Mouse (Mus musculus): ENCODE data around the gene Smim4. TPM values are rescaled to one million over a fixed set of nuclear protein-coding genes. Genes with fewer than 3 reads are reported as not detected.

Smim4 gene
- polyA plus RNA-seq, 1 experiment from 2014 or later, result 75.2 TPM

DNA sequence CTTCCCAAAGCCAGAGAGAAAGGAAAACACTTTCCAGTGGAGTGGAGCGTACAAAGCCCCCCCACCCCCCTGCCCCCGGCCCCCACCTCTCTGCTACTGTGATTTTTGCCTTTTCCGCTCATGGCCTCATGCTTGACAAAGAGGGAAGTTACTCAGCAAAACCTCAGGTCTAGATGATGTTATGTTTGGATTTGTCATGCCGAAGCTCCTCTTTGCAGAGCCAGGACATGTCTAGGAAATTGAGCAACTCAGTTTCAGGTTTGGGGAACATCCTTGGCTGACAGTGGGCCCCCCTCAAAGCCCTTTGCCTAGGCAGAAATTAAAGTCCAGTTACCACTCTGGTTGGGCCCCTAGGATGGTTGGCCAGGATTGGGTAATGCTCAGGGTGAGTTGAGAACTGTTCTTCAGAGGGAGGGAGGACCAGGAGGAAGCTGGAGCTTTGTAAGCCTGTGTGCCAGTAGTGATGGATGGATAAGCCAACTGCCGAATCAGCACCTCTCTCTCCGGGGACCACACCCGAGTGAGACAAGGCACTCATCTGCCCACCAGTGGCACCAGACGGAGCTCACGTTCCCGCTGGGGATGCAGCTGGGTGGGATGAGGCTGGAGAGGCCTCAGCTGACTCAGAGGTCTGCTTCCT, 37.4 kb upstream of the Smim4 start:
- Histone ChIP-seq H3K4me2 (peak overlapping the region; percentile 44), H3K9me3 (no peaks in the 10 kb centered on the region), H3K27me3 (no peaks in the 10 kb centered on the region), H3K4me1 (no peaks in the 10 kb centered on the region; the same call in 1 of the 2 replicates), H3K36me3 (peaks cover 14% of the 10 kb centered on the region), H3K4me3 (peak overlapping the region; percentile 29), H3K9ac (0 out of 2 replicates have a peak overlapping the region, but pooled peaks have one; percentile 2), H3K27ac (no peak overlapping the region)
- WGBS, result 34% methylated on average over 10 of the region's 10 CpGs
- no peak for ATAC-seq (ENCODE audit: borderline replicate concordance, extremely low read depth, low FRiP score, low TSS enrichment)

DNA sequence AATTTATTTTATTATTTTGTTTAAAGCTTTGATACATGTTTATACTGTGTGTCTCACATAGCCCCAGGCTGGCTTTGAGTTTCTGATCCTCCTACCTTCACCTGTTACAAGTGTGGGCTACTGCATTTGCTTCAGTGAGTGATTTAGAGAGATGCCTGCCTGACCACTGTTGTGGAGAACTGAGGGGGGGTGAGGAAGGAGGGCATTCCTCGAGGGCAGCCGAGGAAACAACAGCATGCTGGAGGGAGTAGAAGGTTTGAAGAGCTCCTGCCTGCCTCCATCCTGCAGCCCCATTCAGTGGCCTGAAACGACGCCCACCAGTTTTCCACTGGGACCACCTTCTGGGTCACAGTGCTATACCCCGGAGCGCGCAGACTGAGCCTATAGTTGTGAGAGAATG, 36.7 kb upstream of the Smim4 start:
- peaks cover 7% of the 10 kb centered on the region; the same call in 1 of the 2 replicates for H3K36me3 ChIP-seq
- H3K27me3 ChIP-seq, result no peaks in the 10 kb centered on the region
- no peaks in the 10 kb centered on the region for H3K9me3 ChIP-seq
- WGBS, result 61% methylated on average over 7 of the region's 7 CpGs
- no peak overlapping the region for H3K4me3 ChIP-seq
- ATAC-seq (ENCODE audit: borderline replicate concordance, extremely low read depth, low FRiP score, low TSS enrichment), result no peak
- H3K9ac ChIP-seq, result no peak overlapping the region
- no peaks in the 10 kb centered on the region; the same call in 1 of the 2 replicates for H3K4me1 ChIP-seq
- H3K27ac ChIP-seq, result no peak overlapping the region
- H3K4me2 ChIP-seq, result no peak overlapping the region

DNA sequence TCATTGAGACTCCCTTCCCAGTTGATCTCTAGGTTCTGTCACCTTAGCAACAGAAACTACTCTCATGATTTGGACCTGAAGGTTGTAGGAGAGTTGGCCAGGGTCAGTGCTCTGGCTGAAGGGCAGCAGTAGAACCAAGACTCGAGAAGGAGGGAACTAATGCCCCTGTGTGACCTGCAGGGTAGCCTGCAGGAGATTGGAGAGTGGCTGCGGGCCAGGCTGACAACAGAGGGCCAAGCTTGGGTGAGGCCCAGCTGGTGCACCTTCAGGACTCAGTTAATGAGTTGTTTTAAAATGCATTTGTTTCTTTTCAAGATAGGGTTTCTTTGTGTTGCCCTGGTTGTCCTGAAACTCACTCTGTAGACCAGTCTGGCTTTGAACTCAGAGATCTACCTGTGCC, 36.3 kb upstream of the Smim4 start:
- Histone ChIP-seq H3K27ac (no peak overlapping the region), H3K9me3 (no peaks in the 10 kb centered on the region), H3K9ac (no peak overlapping the region), H3K4me3 (no peak overlapping the region), H3K36me3 (peaks cover 3% of the 10 kb centered on the region; the same call in 1 of the 2 replicates), H3K4me2 (no peak overlapping the region), H3K4me1 (no peaks in the 10 kb centered on the region; the same call in 1 of the 2 replicates), H3K27me3 (no peaks in the 10 kb centered on the region)
- 58% methylated on average over 2 of the region's 2 CpGs for WGBS
- ATAC-seq (ENCODE audit: borderline replicate concordance, extremely low read depth, low FRiP score, low TSS enrichment), result no peak

DNA sequence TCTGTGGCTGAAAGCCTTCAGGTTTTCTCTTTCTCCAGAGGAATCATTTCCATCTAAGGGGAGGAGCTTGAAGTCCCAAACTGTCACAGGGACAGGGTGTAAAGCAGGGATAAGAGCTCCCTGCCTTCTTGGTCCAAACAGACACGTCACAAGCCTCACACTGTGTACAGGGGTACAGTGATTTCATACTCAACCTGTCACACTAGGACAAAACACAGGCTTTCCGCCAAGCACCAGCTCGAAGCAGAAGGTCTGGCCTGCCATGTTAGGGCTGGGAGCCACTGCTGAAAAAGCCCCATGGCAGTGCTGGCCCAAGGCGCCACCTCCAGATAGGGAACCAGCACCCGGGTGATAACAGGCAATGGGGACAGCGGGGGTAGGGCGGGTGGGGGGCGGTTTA, 35.3 kb upstream of the Smim4 start:
- Histone ChIP-seq H3K4me2 (no peak overlapping the region), H3K27ac (no peak overlapping the region), H3K9me3 (no peaks in the 10 kb centered on the region), H3K4me3 (no peak overlapping the region), H3K4me1 (no peaks in the 10 kb centered on the region; the same call in 1 of the 2 replicates), H3K9ac (no peak overlapping the region), H3K27me3 (no peaks in the 10 kb centered on the region), H3K36me3 (no peaks in the 10 kb centered on the region)
- ATAC-seq (ENCODE audit: borderline replicate concordance, extremely low read depth, low FRiP score, low TSS enrichment), result no peak
- WGBS, result 66% methylated on average over 8 of the region's 8 CpGs

DNA sequence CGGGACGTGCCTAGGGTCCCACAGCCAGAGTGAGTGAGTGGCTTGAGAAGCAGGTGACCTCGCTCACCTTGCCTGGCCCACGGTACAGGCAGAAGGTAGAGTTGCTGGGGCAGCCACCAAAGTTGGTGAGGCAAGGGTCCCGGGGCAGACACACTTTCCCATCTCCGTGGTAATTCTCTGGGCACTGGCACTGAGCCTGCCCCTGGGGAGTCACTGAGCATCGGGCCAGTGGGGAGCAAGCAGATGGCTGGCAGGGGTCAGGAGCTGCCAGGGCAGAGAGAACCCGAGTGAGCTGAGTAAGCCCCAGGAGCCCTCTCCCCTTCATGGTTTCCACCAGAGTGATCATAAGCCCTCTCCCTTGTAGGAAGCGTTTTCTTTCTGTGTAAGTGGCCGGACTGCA, 32.9 kb upstream of the Smim4 start:
- Histone ChIP-seq H3K4me2 (no peak overlapping the region), H3K27me3 (no peaks in the 10 kb centered on the region), H3K9me3 (no peaks in the 10 kb centered on the region), H3K9ac (no peak overlapping the region), H3K36me3 (no peaks in the 10 kb centered on the region), H3K27ac (no peak overlapping the region), H3K4me3 (no peak overlapping the region), H3K4me1 (no peaks in the 10 kb centered on the region; the same call in 1 of the 2 replicates)
- ATAC-seq (ENCODE audit: borderline replicate concordance, extremely low read depth, low FRiP score, low TSS enrichment), result no peak
- 57% methylated on average over 10 of the region's 10 CpGs for WGBS

DNA sequence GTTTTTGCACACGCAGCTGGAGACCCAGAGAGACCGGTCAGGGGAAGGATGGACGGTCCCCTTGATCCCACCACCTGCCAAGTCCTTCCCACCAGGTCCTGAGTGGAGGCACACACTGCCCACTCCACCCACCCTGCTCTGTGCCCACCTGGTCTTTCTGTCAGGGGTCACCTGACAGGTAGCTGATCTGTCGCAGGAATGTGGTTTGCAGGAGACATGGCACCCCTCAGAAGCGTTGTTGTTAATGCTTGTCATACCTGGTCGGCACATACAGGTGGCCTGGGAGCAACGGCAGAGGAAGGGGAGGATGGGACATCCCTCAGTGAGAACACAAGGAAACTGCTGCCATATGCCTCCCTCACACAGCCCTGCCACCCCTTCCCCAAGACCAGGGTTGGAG, 32.4 kb upstream of the Smim4 start:
- Histone ChIP-seq H3K27ac (no peak overlapping the region), H3K4me3 (no peak overlapping the region), H3K9me3 (no peaks in the 10 kb centered on the region), H3K36me3 (no peaks in the 10 kb centered on the region), H3K4me1 (no peaks in the 10 kb centered on the region; the same call in 1 of the 2 replicates), H3K9ac (no peak overlapping the region), H3K27me3 (no peaks in the 10 kb centered on the region), H3K4me2 (no peak overlapping the region)
- no peak for ATAC-seq (ENCODE audit: borderline replicate concordance, extremely low read depth, low FRiP score, low TSS enrichment)
- 70% methylated on average over 7 of the region's 7 CpGs for WGBS

DNA sequence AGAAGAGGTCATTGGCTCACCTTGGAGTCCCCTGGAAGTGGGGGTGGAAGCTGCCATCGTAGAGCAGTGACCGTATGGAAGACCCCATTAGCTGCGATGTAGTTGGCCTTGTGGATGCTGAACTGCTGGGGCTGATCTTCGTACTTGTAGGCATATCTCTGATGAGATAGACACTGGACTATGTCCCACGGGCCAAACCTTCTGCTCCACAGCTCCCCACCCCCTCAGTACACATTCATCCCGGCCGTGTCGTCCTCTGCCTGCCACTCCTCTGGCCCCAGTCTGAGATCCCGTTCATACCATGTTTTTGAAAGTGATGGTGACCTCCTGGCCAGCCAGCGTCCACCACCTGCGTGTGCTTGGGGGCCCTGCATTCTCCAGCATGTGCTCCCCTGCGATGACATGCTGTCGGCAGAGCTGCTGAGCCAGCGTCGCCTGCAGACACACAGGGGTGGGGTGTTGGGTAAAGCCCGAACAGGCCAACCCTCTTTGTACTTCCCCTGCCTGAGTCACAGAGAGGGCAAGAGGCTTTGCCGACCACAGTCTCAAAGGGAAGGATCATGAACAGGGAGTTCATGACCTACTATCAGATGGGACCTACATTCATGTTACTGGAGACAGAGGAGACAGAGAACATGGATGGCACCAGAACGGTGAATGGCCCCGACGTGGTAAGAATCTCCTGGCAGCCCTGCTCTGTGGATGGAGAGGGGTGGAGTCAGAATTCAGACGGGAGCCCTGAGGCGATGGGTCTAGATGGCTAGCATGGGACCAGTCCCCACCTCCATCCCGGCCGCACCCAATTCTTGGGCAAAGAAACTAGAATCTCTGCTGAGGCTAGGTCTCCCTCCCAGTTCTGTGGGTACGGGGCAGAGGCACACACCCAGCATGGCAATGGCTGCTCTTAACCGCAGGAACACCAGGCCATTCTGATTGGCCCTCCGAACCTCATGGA, 31.7 kb upstream of the Smim4 start:
- H3K27ac ChIP-seq, result no peak overlapping the region
- H3K36me3 ChIP-seq, result no peaks in the 10 kb centered on the region
- H3K4me1 ChIP-seq, result no peaks in the 10 kb centered on the region; the same call in 1 of the 2 replicates
- H3K9ac ChIP-seq, result no peak overlapping the region
- WGBS, result 54% methylated on average over 27 of the region's 27 CpGs
- H3K4me3 ChIP-seq, result no peak overlapping the region
- no peak overlapping the region for H3K4me2 ChIP-seq
- no peaks in the 10 kb centered on the region for H3K27me3 ChIP-seq
- no peaks in the 10 kb centered on the region for H3K9me3 ChIP-seq
- ATAC-seq (ENCODE audit: borderline replicate concordance, extremely low read depth, low FRiP score, low TSS enrichment), result no peak

DNA sequence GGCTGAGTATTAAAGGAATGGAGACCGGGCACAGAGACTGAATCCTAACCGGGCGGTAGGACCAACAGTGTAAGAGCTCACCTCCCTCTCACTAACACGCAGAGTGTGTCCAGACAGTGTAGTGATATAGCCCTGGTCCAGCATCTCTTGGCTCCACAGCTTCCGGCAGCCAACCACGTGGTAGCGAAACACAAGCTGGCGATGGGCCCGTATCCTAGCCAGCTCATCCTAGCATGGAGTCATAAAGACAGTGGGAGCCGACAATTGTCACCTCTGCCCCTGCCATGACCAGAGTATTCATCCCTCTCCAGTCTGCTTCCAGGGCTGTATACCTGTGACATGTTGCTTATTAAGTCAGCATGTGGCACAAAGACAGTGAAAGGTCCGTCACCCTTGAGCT, 16.9 kb upstream of the Smim4 start:
- Histone ChIP-seq H3K4me1 (no peaks in the 10 kb centered on the region), H3K4me2 (no peak overlapping the region), H3K9ac (no peak overlapping the region), H3K9me3 (no peaks in the 10 kb centered on the region), H3K27ac (no peak overlapping the region), H3K27me3 (no peaks in the 10 kb centered on the region), H3K36me3 (peaks cover 26% of the 10 kb centered on the region), H3K4me3 (no peak overlapping the region)
- no peak for ATAC-seq (ENCODE audit: borderline replicate concordance, extremely low read depth, low FRiP score, low TSS enrichment)
- 88% methylated on average over 11 of the region's 11 CpGs for WGBS

DNA sequence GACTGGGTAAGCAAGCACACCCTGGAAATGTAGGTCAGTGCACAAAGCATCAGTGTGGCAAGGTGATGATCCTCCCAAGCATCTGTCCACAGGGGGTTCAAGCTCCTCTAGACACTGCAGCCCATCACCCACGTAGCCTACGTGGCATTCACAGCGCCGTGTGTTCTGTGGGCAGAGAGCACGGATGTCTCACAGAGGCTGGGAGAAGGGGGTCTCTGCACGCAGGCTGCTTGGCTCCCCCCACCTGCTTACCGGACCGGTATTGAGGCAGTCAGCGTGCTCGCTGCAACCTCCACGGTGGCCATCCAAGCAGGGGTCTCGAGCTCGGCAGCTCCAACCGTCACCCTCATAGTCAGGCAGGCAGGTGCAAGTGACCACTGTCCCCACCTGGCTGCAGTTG, 12.3 kb upstream of the Smim4 start:
- Histone ChIP-seq H3K9me3 (no peaks in the 10 kb centered on the region), H3K27ac (no peak overlapping the region), H3K9ac (no peak overlapping the region), H3K4me2 (no peak overlapping the region), H3K4me3 (no peak overlapping the region), H3K36me3 (peaks cover 73% of the 10 kb centered on the region), H3K4me1 (0 out of 2 replicates have a peak, but pooled peaks cover 3% of the 10 kb centered on the region), H3K27me3 (no peaks in the 10 kb centered on the region)
- 92% methylated on average over 14 of the region's 14 CpGs for WGBS
- ATAC-seq (ENCODE audit: borderline replicate concordance, extremely low read depth, low FRiP score, low TSS enrichment), result no peak

DNA sequence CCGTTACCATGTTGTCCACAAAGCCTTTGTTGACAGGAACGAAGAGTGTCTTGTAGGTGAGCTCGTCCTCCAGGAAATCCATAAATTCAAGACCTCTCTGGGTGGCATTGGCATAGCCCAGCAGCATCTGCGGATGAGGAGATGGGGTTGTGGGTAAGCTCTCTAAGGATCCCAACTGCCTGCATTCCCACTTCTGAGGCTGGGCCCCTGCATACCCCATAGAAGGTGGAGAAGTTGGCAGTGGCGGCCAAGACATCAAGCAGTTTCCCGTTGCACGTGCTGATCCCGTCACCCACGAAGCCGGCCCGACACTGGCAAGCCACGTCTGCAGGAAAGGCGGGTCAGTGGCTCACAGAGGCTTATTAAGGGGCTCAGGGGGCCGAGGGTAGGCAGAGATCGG, 11.4 kb upstream of the Smim4 start:
- 0 out of 2 replicates have a peak, but pooled peaks cover 3% of the 10 kb centered on the region for H3K4me1 ChIP-seq
- H3K27ac ChIP-seq, result no peak overlapping the region
- peaks cover 81% of the 10 kb centered on the region for H3K36me3 ChIP-seq
- 90% methylated on average over 15 of the region's 15 CpGs for WGBS
- H3K27me3 ChIP-seq, result no peaks in the 10 kb centered on the region
- no peak overlapping the region for H3K9ac ChIP-seq
- no peak overlapping the region for H3K4me2 ChIP-seq
- ATAC-seq (ENCODE audit: borderline replicate concordance, extremely low read depth, low FRiP score, low TSS enrichment), result no peak
- H3K9me3 ChIP-seq, result no peaks in the 10 kb centered on the region
- no peak overlapping the region for H3K4me3 ChIP-seq

DNA sequence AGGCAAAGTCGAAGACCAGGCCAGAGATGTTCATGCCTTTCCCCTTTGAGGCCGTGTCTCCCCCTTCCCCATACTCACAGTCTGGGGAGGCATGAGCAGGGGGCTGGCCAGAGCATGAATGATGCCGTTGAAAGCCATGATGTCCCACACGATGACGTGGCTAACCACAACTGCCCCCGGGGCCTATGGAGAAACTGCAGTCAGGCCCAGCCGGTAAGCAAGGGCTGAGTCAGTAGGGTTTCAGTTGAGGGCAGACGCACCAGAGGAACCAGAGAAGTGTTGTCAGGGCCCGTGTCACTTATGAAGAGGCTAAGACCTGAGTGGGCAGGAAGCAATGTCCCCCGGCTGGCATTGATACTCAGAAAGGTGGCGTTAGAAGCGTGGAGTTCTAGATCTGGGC, 10.9 kb upstream of the Smim4 start:
- Histone ChIP-seq H3K9ac (no peak overlapping the region), H3K36me3 (peaks cover 85% of the 10 kb centered on the region), H3K9me3 (no peaks in the 10 kb centered on the region), H3K4me3 (no peak overlapping the region), H3K4me1 (peaks cover 6% of the 10 kb centered on the region), H3K27ac (no peak overlapping the region), H3K27me3 (no peaks in the 10 kb centered on the region), H3K4me2 (no peak overlapping the region)
- no peak for ATAC-seq (ENCODE audit: borderline replicate concordance, extremely low read depth, low FRiP score, low TSS enrichment)
- 90% methylated on average over 12 of the region's 12 CpGs for WGBS

DNA sequence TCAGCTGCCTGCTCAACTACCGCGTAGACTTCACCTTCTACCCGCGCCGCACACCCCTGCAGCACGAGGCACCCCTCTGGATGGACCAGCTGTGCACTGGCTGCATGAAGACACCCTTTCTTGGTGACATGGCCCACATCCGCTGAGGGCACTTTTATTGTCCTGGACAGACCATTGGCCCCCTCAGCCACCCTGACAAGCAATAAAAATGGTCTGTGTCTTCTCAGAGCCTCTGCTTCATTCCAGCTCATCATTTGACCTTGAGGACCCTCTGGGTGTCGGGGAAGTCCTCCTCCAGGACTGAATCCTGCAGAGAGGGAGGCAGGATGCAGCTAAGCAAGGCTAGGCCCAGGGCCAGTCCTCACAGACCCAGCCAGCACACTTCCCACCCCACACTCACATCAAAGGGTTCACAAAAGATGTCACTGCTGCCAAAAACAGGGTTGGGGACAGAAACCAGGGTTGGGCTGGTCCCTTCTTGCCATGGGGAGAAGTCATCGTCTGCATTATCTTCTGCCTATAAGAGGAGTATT, 10.2 kb upstream of the Smim4 start:
- no peaks in the 10 kb centered on the region for H3K27me3 ChIP-seq
- H3K27ac ChIP-seq, result no peak overlapping the region; the same call in 1 of the 2 replicates
- H3K9ac ChIP-seq, result no peak overlapping the region
- H3K4me3 ChIP-seq, result no peak overlapping the region
- H3K9me3 ChIP-seq, result no peaks in the 10 kb centered on the region
- H3K4me1 ChIP-seq, result peaks cover 13% of the 10 kb centered on the region
- 86% methylated on average over 9 of the region's 9 CpGs for WGBS
- H3K36me3 ChIP-seq, result peaks cover 86% of the 10 kb centered on the region
- no peak overlapping the region for H3K4me2 ChIP-seq
- no peak for ATAC-seq (ENCODE audit: borderline replicate concordance, extremely low read depth, low FRiP score, low TSS enrichment)

Data from lung, embryonic 15.5 days (tissue).